Mouse (Mus musculus) MEL (cell line): Measurements from ENCODE around the gene Cirbp.

ENCODE experiments used
- CHD1 ChIP-seq: IDR thresholded peaks from 2 replicates; pipeline ENCODE4 v1.6.1; 2012; ENCODE audit warnings: low read depth, mild to moderate bottlenecking, inconsistent platforms, low read length, improper control_type of control experiment
- CHD2 ChIP-seq: IDR thresholded peaks from 2 replicates; pipeline ENCODE4 v1.6.1; 2011; ENCODE audit warnings: low read length, improper control_type of control experiment
- CTCF ChIP-seq, 3 experiments: IDR thresholded peaks in 2 of 3; conservative IDR thresholded peaks in 1 of 3; 2 replicates each; pipeline ENCODE4 v1.5.1; 2011 to 2012; ENCODE audit warnings: low read length in 3 of 3, low read depth in 2 of 3, mild to moderate bottlenecking in 2 of 3, improper control_type of control experiment in 1 of 3, inconsistent platforms in 1 of 3, mixed read lengths in 1 of 3, moderate library complexity in 1 of 3; ENCODE audit not compliant: control insufficient read depth in 1 of 3, insufficient read depth in 1 of 3, poor library complexity in 1 of 3, severe bottlenecking in 1 of 3
- EP300 ChIP-seq, 2 experiments: IDR thresholded peaks; 2 replicates each; pipeline ENCODE4 v1.6.1; 2011; ENCODE audit warnings: improper control_type of control experiment in 2 of 2, low read length in 2 of 2, low read depth in 1 of 2, mild to moderate bottlenecking in 1 of 2
- MAZ ChIP-seq: IDR thresholded peaks from 2 replicates; pipeline ENCODE4 v1.6.1; 2012; ENCODE audit warnings: low read depth, mild to moderate bottlenecking, inconsistent platforms, low read length, improper control_type of control experiment
- POLR2A ChIP-seq, 2 experiments: IDR thresholded peaks; 2 replicates each; pipeline ENCODE4 v1.6.1; 2011 to 2012; ENCODE audit warnings: low read length in 2 of 2, mild to moderate bottlenecking in 2 of 2, control low read depth in 1 of 2, improper control_type of control experiment in 1 of 2, low read depth in 1 of 2, moderate library complexity in 1 of 2; ENCODE audit not compliant: control insufficient read depth in 1 of 2, insufficient read depth in 1 of 2, poor library complexity in 1 of 2
- POLR2AphosphoS2 ChIP-seq: IDR thresholded peaks from 2 replicates; pipeline ENCODE4 v1.6.1; 2011; ENCODE audit warnings: low read length, improper control_type of control experiment
- RCOR1 ChIP-seq: IDR thresholded peaks from 2 replicates; pipeline ENCODE4 v1.6.1; 2012; ENCODE audit warnings: low read depth, mild to moderate bottlenecking, inconsistent platforms, low read length, improper control_type of control experiment
- ZC3H11A ChIP-seq: IDR thresholded peaks from 2 replicates; pipeline ENCODE4 v1.6.1; 2012; ENCODE audit warnings: low read depth, mild to moderate bottlenecking, inconsistent platforms, low read length, improper control_type of control experiment

GRCm38 (mm10) chr10:80141786-80142529, 23.8 kb upstream of the Cirbp start:
- TF ChIP-seq CHD2 (no peak), POLR2AphosphoS2 (peak; percentile 91), ZC3H11A (no peak), EP300 (IDR thresholded peaks at IDR 0.05; ENCODE audit: low read depth in 1 of 2, low read length in 2 of 2) (no peak), CTCF (IDR thresholded peaks at IDR 0.05 in 2 of 3, conservative IDR thresholded peaks at IDR 0.05 in 1 of 3; ENCODE audit: control insufficient read depth in 1 of 3, insufficient read depth in 1 of 3, low read depth in 2 of 3, low read length in 3 of 3, poor library complexity in 1 of 3, severe bottlenecking in 1 of 3) (no peak), POLR2A (IDR thresholded peaks at IDR 0.05; ENCODE audit: control insufficient read depth in 1 of 2, insufficient read depth in 1 of 2, low read depth in 1 of 2, low read length in 2 of 2, poor library complexity in 1 of 2) (peak; percentile 77 to 91; a peak in 3 of 4 replicates), CHD1 (no peak), MAZ (peak; percentile 76; the same call in 1 of the 2 replicates), RCOR1 (no peak)
